Mouse (Mus musculus) CD4-positive, CD25-positive, alpha-beta regulatory T cell, adult 2 months (primary cell): Measurements from ENCODE around the gene Smarcd3.
"Not testable (repeated sequence)": the region's sequence is repeated elsewhere in the genome, so short reads cannot be mapped to it uniquely, and the experiment has no call there.

Experiments used
- DNase-seq: peaks from one replicate; pipeline ENCODE4 v3.0.0-alpha.2; 2012; ENCODE audit warnings: low read depth, low spot score

Gene Smarcd3

DNA sequence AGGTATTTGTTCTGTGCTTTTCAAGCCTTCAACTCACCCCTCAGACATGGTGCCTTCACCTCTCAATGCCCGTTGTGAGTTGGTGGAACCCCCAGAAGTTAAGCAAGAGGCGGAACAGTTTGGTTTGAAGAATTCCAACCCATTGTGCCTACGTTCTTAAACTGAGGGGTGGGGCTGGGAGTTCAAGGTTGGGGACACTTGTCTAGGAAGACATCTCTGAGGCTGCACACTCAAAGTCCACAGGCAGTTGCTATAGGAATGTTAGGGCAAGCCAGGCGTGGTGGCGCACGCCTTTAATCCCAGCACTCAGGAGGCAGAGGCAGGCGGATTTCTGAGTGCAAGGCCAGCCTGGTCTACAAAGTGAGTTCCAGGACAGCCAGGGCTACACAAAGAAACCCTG, 68.9 kb downstream of the Smarcd3 start:
- not testable (repeated sequence) for DNase-seq

GRCm38 (mm10) chr5:24553621-24554244, 70.5 kb downstream of the Smarcd3 start:
- no peak for DNase-seq

- no peak for DNase-seq
Observed at GRCm38 (mm10) chr5:24551317-24551688, 72.9 kb downstream of the Smarcd3 start.

DNA sequence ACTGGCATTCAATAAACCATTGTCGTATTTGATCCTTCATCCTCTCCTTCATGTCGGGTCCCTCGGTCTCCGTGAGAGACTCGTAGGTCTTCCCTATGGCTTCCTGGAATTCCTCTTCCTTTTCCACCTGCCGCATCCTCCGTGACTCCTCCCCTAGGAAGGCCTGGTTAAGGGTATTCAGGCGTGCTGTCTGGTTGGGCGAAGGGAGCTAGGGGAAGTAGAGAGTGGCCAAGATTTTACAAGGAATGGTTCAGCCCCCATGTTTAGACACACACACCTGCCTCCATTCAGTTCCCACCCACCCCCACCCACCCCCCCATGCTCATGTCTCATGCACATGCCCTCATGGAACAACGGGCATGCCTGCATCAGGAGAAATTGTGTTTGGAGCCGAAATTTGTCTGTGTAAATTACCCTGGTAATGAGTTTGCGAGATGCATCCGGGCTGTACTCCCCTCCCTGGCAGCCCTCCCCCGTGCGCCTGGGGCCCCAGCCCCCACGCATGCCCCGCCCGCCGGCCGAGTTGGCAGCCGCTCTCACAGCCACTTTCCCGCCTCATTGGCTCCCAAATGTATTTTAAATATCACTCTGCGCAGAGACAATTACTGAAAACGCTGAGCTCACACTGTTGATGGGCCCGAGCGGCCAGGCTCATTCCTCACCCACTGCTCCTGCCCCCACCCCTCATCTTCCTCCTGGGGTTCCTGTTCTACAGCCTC, 73.5 kb downstream of the Smarcd3 start:
- DNase-seq: peak; percentile 44

DNA sequence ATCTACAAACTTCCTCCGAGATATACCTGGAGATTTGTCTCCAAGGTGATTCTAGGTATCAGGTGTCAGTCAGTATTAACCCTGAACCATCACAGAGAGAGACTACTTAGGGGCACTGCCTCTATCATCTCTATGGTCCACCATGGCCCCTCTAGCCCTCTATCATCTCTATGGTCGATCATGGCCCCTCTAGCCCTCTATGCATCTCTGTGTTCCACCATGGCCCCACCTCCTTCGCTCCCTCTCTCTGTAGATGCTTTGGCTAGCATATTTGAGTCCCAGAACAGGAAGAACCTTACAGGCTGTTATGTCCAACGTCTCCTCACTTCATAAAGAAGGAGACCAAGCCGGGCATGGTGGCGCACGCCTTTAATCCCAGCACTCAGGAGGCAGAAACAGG, 81.6 kb downstream of the Smarcd3 start:
- peak; percentile 21 for DNase-seq

GRCm38 (mm10) chr5:24541144-24541569, 83.1 kb downstream of the Smarcd3 start:
- no peak for DNase-seq
